Mouse (Mus musculus) G1E (cell line): ENCODE measurements at regions not wholly inside any gene's neighbourhood (a gene's known extent, or its start where the extent isn't known, plus 50 kb on each side); places are given as distances from the start of the nearest gene placed in this dataset.

Experiments used
- ATAC-seq: 2 replicates; pipeline ENCODE4 v1.8.0; 2016; ENCODE audit warnings: mild to moderate bottlenecking; ENCODE audit not compliant: insufficient number of reproducible peaks, poor library complexity, low FRiP score, severe bottlenecking; ENCODE audit errors: extremely low read depth
- DNase-seq: peaks from one replicate; pipeline ENCODE4 v3.0.0; 2012; ENCODE audit warnings: low spot score
- H3K27me3 ChIP-seq: 2 replicates; pipeline ENCODE4 v1.6.1; 2012; ENCODE audit warnings: mild to moderate bottlenecking, low read length, inconsistent platforms; ENCODE audit not compliant: insufficient read depth
- H3K36me3 ChIP-seq: replicated peaks from 2 replicates; pipeline ENCODE3; 2012; ENCODE audit warnings: mild to moderate bottlenecking, inconsistent platforms
- H3K4me1 ChIP-seq: 2 replicates; pipeline ENCODE4 v1.6.1; 2012; ENCODE audit warnings: low read depth, low read length, inconsistent platforms, mixed read lengths; ENCODE audit not compliant: insufficient read depth
- H3K4me3 ChIP-seq: 2 replicates; pipeline ENCODE4 v1.5.1; 2012; ENCODE audit warnings: low read depth, mild to moderate bottlenecking, inconsistent platforms, low read length, moderate library complexity, mixed read lengths
- H3K9me3 ChIP-seq: replicated peaks from 2 replicates; pipeline ENCODE4 v1.6.1; 2012; ENCODE audit warnings: inconsistent platforms
- CTCF ChIP-seq: IDR thresholded peaks from 2 replicates; pipeline ENCODE4 v1.5.1; 2012; ENCODE audit warnings: low read depth, low read length, inconsistent platforms, mixed read lengths
- GATA1 ChIP-seq: IDR thresholded peaks from 2 replicates; pipeline ENCODE4 v1.6.1; 2012; ENCODE audit warnings: borderline replicate concordance, low read length, inconsistent platforms, mixed read lengths
- GATA2 ChIP-seq: IDR thresholded peaks from 2 replicates; pipeline ENCODE4 v1.6.1; 2012; ENCODE audit warnings: low read depth, low read length, inconsistent platforms, borderline replicate concordance
- POLR2AphosphoS5 ChIP-seq: IDR thresholded peaks from 2 replicates; pipeline ENCODE4 v1.6.1; 2012; ENCODE audit warnings: low read depth, low read length, inconsistent platforms; ENCODE audit not compliant: insufficient replicate concordance
- TAL1 ChIP-seq: conservative IDR thresholded peaks from 2 replicates; pipeline ENCODE4 v1.6.1; 2012; ENCODE audit warnings: low read depth, low read length, inconsistent platforms, mixed read lengths

DNA sequence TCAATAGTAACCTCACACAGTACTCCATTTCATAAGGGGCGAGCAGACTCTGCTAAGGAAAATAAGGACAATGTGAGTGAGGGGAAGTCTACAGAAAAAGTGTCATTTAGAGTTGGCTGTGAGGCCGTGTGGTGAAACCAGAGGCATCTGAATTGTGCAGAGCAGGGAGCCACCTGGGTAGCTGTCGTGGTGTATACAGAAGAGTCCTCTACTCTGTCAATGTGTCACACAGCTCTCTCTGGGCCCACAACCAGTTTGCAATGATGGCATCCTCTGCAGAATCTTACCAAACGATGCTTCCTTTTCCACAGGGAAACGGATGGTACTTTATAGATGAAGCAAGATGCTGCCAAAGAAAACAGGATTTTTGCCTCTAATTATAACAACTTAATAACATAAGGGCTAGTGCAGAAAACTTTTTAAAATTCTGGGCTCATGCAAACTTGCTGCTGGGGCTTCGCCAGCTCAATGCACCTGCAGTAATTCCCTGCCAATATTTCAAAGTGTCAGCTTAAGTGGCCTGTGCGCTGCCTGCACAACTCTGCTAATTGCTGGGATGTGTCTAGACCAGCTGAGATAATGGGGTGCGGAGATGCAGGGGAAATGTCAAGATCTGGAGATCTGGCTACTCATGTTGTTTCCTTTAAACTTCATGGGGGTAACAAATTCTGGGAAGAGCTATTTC is 505.8 kb downstream of the Dok5 start:
- TF ChIP-seq TAL1 (no peak), GATA1 (no peak), POLR2AphosphoS5 (no peak), CTCF (no peak), GATA2 (no peak)
- DNase-seq (no peak), ATAC-seq (no peak)
- Histone ChIP-seq H3K27me3 (no peaks in the 10 kb centered on the region), H3K4me3 (no peak overlapping the region), H3K9me3 (peaks cover 25% of the 10 kb centered on the region), H3K4me1 (no peaks in the 10 kb centered on the region), H3K36me3 (no peaks in the 10 kb centered on the region)

GRCm38 (mm10) chr2:171232812-171233211 is 501.2 kb downstream of the Dok5 start:
- TF ChIP-seq GATA1, result no peak
- TF ChIP-seq GATA2, result no peak
- no peak for TF ChIP-seq TAL1
- TF ChIP-seq CTCF, result no peak
- TF ChIP-seq POLR2AphosphoS5, result no peak
- Histone ChIP-seq H3K27me3 (no peaks in the 10 kb centered on the region), H3K36me3 (no peaks in the 10 kb centered on the region), H3K9me3 (peaks cover 47% of the 10 kb centered on the region), H3K4me3 (no peak overlapping the region), H3K4me1 (no peaks in the 10 kb centered on the region)
- DNase-seq, result no peak
- ATAC-seq, result no peak

DNA sequence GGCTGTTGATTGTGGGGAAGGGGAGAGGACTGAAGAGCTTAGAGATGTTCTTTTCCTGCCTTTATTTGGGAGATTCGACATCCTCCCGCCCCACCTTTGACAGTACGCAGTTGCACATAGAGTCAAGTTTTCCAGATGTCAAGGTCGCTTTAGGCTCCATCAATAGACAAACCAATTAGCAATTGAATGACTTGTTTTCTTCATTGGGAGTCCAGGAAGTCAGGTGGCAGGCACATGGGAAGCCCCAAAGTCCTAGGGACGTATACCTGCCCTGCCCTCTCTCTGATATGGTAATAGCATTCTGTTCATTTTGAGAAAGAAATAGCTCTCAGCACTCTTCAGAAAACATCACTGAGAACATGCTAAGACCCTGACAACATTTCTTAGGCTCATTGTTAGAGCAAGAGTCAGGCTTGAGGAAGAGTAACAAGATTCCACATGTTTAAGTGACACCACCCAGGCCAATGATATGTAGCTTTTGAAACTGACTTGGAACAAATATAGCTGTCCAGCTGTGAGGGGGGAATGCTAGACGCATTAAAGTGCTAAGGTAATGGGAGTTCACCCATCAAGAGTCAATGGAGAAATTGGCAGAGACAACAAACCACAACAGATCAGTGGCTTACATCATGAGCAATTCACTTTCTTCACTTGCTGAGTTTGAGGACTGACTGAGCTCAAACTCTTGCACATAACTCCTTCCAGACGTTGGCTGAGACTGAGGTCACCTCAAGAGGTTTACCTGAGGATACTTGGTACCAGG is 499.9 kb downstream of the Dok5 start:
- Histone ChIP-seq H3K27me3 (no peaks in the 10 kb centered on the region), H3K4me3 (no peak overlapping the region), H3K9me3 (peaks cover 44% of the 10 kb centered on the region), H3K4me1 (no peaks in the 10 kb centered on the region), H3K36me3 (no peaks in the 10 kb centered on the region)
- TF ChIP-seq GATA1, result no peak
- no peak for TF ChIP-seq CTCF
- no peak for TF ChIP-seq POLR2AphosphoS5
- no peak for TF ChIP-seq GATA2
- no peak for TF ChIP-seq TAL1
- no peak for DNase-seq
- no peak for ATAC-seq

DNA sequence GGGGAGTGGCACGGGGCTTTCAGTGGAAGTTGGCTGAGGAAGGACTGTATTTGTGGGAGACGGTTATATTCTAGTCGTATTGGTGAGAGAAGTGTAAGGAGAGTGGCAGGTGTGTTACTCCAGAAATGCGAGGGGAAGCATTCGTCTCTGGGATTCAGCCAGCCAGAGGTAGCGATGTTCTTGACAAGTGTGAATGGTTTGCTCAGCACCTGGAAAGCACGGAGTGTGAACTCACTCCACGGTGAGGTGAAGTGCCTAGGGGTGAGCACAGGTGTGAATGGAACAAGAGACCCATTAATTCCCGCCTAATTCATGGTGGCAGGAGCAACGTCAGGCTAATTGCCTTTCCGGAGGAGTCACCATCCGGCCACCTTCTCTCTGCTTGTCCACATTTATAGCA is 498.9 kb downstream of the Dok5 start:
- H3K27me3 ChIP-seq, result no peaks in the 10 kb centered on the region
- no peak overlapping the region for H3K4me3 ChIP-seq
- H3K9me3 ChIP-seq, result peaks cover 50% of the 10 kb centered on the region
- ATAC-seq (no peak), DNase-seq (no peak)
- H3K4me1 ChIP-seq, result no peaks in the 10 kb centered on the region
- TF ChIP-seq TAL1, result no peak
- no peak for TF ChIP-seq GATA1
- TF ChIP-seq POLR2AphosphoS5, result no peak
- TF ChIP-seq CTCF, result no peak
- TF ChIP-seq GATA2, result no peak
- H3K36me3 ChIP-seq, result no peaks in the 10 kb centered on the region

DNA sequence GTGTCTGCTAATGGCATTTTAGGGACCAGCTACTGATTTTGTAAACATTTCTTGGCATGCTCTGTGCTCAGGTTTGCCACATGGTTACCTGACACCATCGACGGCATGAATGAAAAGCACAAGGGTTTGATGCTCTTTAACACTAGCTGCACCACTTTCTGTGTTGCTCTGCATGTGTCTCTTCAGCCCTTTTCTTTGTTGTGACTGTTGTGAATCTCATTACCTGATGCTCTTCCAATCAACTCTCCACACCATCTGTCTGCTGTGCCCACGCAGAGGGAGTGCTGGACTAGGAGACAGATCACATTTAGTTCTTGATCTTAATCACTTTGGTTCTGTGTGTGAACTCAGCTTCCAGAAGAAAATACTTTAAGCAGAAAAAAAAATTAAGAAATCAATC is 496.6 kb downstream of the Dok5 start:
- H3K9me3 ChIP-seq, result peaks cover 60% of the 10 kb centered on the region

GRCm38 (mm10) chr2:171213792-171214191 is 482.2 kb downstream of the Dok5 start:
- ATAC-seq (no peak), DNase-seq (no peak)
- Histone ChIP-seq H3K36me3 (no peaks in the 10 kb centered on the region), H3K9me3 (peaks cover 37% of the 10 kb centered on the region), H3K4me3 (no peak overlapping the region), H3K4me1 (no peaks in the 10 kb centered on the region), H3K27me3 (no peaks in the 10 kb centered on the region)
- no peak for TF ChIP-seq GATA1
- no peak for TF ChIP-seq POLR2AphosphoS5
- TF ChIP-seq GATA2, result no peak
- no peak for TF ChIP-seq TAL1
- no peak for TF ChIP-seq CTCF

More for the DNA sequence above, 496.6 kb downstream of the Dok5 start:
- no peak for DNase-seq
- H3K4me1 ChIP-seq, result no peaks in the 10 kb centered on the region
- TF ChIP-seq TAL1 (no peak), GATA2 (no peak), CTCF (no peak), POLR2AphosphoS5 (no peak), GATA1 (no peak)
- H3K36me3 ChIP-seq, result no peaks in the 10 kb centered on the region
- no peak overlapping the region for H3K4me3 ChIP-seq
- H3K27me3 ChIP-seq, result no peaks in the 10 kb centered on the region
- no peak for ATAC-seq
